Mouse (Mus musculus) urinary bladder, postnatal 25 days (tissue): ENCODE data around the gene Gm28434.

Experiments used
- DNase-seq: peaks from one replicate; pipeline ENCODE4 v3.0.0; 2022; ENCODE audit warnings: low spot score

Gm28434 gene

GRCm38 (mm10) chr5:87969201-87969600 lies at the start of gene Gm28434, which contains the start of gene 2310003L06Rik:
Gene Gm28434, plus strand, starts transcription at chr5:87969517.
Gene 2310003L06Rik, plus strand, starts transcription at chr5:87969459.
- DNase-seq, result no peak

- DNase-seq, result no peak
These were observed 43.9 kb upstream of the Gm28434 start, which contains the start of gene Csn3 for GRCm38 (mm10) chr5:87925372-87925771. Gene Csn3, plus strand, starts transcription at chr5:87925579.

- no peak for DNase-seq
These were observed 37.7 kb upstream of the Gm28434 start for GRCm38 (mm10) chr5:87931603-87932002.

- no peak for DNase-seq
These were observed 28.6 kb upstream of the Gm28434 start for GRCm38 (mm10) chr5:87940752-87941151.

GRCm38 (mm10) chr5:87942515-87942914 lies 26.8 kb upstream of the Gm28434 start:
- no peak for DNase-seq

GRCm38 (mm10) chr5:87951836-87952235 lies 17.5 kb upstream of the Gm28434 start:
- no peak for DNase-seq

- no peak for DNase-seq
These were observed 9.8 kb downstream of the Gm28434 start, which contains the start of gene Cabs1 for GRCm38 (mm10) chr5:87979139-87979538. Gene Cabs1, plus strand, starts transcription at chr5:87979439.

GRCm38 (mm10) chr5:87982468-87983214 lies 13.3 kb downstream of the Gm28434 start:
- DNase-seq, result no peak

- DNase-seq, result no peak
These were observed 32.9 kb downstream of the Gm28434 start, which contains the start of gene Smr3a for GRCm38 (mm10) chr5:88002249-88002648. Gene Smr3a, plus strand, starts transcription at chr5:88002549.

GRCm38 (mm10) chr5:88005241-88005640 lies 35.9 kb downstream of the Gm28434 start:
- DNase-seq, result no peak
